Mouse (Mus musculus): ENCODE data around the gene Phf23.

Gene Phf23

DNA sequence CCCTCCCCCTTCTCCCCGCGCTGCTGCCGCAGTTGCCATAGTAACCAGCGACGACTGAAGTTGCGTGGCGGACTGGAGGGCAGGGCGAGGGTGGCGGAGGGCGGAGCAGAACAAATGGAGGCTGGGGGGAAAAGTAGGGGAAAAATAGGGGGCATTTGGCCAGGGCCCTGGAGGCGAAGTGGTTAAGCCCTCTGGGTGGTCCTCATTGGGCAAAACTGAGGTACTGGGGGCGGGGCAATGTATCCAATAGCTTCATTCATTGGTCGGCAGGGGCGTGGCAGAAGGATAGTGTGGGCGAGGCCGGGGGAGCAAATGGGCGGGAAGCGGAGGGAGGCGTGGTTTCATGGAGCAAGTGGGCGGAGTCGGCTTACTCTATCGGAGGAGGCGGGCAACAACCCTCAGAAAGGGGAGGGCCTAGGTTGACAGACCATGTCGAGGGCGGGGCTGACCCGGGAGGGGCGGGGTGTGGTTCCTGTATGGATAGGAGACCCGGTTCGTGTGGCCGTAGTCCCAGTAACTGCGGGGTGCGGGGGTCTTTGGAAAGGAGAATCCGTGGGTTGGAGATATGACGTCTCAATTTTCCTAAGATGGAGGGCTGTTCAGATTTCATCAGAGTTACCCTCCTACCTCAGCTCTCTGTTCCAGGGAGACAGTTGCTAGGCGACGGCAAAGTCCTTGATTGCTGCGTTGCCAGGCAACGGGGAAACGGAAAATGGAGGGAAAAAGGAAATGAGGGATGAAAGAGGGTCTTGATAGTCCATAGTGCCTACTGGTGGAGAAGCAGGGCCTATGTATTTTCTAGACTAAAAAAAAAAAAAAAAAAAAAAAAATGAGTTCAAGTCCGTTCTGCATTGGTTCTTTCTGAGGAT, 25.9 kb downstream of the Phf23 start:
- peak; percentile 94 for DNase-seq (ENCODE audit: low spot score)

DNA sequence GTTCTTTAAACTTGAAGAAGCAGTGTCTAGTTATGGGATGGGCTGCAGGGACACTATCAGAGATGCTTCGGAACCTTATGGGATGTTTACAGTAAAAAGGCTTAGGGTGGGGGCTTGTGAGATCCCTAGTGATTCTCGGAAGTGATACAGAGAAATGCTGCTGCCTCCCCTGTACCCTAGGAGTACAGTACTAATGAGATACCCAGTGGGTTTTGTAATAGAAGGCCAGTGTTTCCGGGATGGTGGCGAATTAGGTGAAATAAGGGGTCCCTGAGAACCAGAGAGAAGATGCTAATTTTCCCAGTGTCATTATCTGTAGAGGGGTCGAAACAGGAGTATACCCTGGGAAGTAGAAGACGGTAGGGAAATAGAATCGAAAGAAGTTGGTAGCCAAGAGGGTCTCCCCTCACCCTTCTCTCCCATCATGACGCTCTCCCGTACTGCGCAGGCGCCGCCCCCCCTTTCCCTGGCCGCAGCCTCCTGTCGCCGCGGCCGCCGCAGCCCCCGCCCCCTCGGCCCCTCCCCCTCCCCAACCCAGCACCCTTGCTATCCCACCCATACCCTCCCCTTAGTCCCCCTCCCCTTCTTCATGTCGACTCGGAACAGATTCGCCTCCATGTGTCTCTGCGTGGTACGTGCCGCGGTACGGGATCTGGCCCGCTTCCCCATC, 28.0 kb downstream of the Phf23 start:
- DNase-seq (ENCODE audit: low spot score): no peak

DNA sequence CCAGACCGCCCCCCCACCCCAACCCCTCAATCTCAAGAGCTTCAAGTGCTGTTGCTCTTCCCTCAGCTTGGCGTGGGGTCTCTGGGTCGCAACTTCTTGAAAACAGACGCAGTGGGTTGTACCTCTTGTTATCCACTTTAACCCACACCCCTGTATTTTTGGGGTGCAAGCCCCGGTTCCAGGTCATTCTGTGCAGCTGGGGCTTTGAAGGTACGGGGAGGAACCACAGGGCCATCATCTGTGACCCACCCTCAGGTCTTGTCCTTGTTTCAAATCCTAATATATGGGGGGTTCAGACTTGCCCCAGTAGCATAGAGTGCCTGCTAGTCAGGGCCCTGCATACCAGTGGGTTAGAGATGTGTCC, 28.6 kb downstream of the Phf23 start:
- DNase-seq (ENCODE audit: low spot score): no peak

DNA sequence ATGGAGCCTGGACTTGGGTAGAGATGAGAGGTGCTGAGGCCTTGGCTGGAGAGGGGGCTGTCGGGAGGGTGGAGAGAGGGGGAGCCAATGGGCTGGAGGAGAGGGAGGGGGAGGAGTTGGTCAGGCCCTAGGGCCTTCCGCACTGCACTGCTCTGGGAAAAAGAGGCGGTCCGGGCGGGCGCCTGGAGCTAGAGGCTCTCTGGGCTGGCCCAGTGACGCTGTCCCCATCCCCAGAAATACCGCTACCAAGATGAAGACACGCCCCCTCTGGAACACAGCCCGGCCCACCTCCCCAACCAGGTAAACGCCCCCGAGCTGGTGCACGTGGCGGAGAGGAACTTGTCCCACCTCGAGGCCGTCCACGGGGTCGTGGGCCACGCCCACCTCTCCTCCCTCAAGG, 31.1 kb downstream of the Phf23 start:
- no peak for DNase-seq (ENCODE audit: low spot score)

DNA sequence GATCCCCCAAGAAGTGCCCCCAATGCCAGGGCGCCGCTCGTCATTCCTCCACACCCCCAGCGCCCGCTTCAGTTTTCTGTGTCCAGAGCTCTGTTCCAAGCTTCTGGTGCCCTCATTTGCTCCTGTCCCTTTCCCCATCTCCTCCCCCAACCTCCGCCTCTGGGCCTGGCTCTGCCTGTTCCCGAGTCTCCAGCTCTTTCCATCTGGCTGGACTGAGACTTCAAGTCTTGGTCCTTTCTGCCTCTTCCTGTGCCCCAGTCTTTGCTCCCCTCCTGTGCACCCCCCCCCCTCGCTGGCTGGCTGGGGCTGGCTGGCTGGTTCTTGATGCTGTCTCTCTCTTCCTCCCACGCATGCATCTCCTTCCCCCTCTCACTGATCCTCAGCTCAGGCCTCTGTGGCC, 31.8 kb downstream of the Phf23 start:
- no peak for DNase-seq (ENCODE audit: low spot score)

DNA sequence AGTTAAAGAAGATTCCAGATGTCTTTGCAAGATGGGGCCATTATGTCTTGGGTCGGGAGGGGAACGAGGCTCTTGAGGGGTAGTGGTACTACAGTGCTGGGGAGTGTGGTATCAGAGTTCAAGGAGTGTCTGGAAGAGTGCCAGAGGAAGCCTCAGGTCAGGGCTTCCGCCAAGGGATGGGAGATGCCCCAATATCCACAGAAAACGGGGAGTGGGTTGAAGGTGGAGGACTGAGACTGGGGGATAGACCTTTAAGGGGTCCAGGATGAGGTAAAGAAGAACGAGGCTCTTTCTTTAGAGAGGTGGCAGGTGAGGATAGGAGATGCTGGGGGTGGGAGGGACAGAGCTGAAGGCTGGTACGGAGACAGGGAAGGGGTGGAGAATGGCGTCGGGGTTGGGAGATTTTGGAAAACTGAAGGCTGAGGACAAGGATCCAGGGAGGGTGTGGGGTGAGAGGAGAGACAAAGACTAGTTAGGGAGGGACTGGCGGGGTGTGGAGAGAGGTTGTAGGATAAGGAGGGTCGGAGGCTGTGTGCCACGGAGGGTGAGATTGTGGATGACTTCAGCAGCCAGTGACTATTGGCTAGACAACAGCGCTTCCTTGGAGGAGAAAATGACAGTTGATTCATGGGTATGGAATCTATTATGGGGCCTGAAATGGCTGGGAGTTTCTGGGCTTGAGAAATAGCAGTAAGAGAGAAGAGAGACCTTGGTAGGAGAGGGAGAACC, 33.0 kb downstream of the Phf23 start:
- DNase-seq (ENCODE audit: low spot score): no peak

DNA sequence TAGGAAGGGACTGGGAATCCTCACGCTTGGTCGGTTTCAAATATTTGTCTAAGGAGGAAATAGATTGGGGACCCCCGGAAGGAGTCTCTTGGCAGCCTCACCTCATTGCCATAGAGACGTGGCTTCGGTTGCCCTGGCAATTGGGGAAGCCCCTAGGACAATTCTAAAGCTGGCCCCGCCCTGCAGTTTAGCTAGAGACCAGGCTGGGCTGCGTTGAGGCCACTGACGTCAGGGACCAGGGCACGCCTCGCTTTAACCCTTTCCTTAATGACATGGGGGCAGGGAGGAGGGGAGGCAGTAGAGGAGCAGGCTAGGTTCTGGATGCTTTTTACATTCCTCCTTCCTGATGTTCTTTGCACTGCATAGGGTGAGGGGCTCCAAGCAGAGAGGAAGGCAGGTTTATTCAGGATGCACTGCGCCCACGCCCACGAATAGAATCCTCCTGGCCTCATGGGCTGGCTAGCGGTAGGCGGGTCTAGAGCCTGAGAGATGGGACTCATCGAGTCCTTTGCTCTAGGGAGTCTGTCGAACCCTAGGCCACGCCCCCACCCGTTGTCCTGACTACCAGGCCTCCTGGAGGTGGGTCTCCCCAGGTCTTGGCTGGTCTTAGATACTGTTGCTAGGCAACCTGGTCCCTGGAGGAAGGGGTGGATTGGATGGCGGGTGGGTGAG, 33.7 kb downstream of the Phf23 start:
- DNase-seq (ENCODE audit: low spot score): peak; percentile 57

DNA sequence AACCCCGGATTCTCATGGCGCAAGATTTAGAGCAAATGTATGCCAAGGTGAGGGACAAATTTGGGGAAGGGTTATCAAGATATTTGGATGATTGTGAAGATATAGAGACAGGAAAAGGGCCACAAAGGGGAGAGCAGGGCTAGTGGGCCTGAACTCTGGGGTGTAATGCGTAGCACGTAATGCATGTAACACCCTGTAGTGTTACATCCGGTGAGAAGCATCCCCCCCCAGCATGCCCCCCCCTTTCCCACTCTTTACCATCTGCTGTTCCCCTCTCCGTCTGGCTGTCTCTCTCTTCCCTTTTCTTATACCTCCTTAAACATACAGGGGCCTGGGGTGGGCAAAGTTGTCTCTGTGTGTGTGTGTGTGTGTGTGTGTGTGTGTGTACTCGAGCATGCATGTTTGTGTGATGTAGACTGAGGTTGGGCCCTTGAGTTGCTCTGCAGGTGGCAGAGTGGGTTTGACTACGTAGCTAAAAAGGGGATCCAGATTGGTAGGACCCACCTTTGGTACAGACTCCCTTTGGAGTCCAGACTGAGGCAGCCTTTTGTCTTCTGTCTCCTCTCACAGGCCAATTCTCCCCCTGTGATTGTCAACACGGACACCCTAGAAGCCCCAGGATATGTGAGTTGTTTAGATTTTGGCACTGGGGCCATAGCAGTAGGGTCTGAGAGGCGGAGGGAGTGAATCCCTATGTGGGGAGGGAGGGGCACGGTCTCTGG, 34.4 kb downstream of the Phf23 start:
- DNase-seq (ENCODE audit: low spot score): no peak

- DNase-seq (ENCODE audit: low spot score): no peak
These were observed 35.2 kb downstream of the Phf23 start for GRCm38 (mm10) chr11:70030651-70031320.

DNA sequence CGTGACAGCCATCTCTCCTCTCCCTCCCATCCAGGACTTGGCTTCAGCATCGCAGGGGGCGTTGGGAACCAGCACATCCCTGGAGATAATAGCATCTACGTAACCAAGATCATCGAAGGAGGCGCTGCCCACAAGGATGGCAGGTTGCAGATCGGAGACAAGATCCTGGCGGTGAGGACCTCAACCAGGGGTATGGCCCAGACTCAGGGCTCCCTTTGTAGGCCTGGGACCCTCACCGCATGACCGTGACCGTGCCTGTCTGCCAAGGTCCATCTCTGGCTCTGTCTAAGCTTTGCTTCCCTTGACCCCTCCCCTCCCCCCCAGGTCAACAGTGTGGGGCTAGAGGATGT, 35.7 kb downstream of the Phf23 start:
- no peak for DNase-seq (ENCODE audit: low spot score)

GRCm38 (mm10) chr11:70038174-70038573, 42.6 kb downstream of the Phf23 start:
- DNase-seq (ENCODE audit: low spot score): no peak

GRCm38 (mm10) chr11:70039631-70040030, 44.1 kb downstream of the Phf23 start:
- no peak for DNase-seq (ENCODE audit: low spot score)

DNA sequence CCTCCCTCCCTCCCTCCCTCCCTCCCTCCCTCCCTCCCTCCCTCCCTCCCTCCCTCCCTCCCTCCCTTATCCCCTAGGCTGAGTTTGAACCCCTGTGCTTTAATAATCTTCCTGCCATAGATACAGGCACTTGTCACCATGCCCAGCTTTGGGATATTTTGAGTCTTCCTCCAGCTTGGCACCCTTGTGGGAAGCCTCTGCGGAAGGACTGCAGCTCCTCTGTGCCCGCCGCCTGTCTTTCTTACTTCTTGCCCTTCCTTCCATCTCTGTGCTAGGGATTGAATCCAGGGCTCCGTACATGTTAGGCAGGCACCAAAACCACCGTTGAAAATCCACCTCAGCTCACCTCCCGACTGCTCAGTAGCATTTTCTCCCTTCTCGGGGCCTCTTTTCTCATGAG, 44.6 kb downstream of the Phf23 start:
- DNase-seq (ENCODE audit: low spot score): no peak

- no peak for DNase-seq (ENCODE audit: low spot score)
These were observed 46.9 kb downstream of the Phf23 start for GRCm38 (mm10) chr11:70042309-70043085.

- DNase-seq (ENCODE audit: low spot score): no peak
These were observed 48.1 kb downstream of the Phf23 start for GRCm38 (mm10) chr11:70043665-70044064.

- no peak for DNase-seq (ENCODE audit: low spot score)
These were observed 49.9 kb downstream of the Phf23 start for GRCm38 (mm10) chr11:70045435-70045834.

DNA sequence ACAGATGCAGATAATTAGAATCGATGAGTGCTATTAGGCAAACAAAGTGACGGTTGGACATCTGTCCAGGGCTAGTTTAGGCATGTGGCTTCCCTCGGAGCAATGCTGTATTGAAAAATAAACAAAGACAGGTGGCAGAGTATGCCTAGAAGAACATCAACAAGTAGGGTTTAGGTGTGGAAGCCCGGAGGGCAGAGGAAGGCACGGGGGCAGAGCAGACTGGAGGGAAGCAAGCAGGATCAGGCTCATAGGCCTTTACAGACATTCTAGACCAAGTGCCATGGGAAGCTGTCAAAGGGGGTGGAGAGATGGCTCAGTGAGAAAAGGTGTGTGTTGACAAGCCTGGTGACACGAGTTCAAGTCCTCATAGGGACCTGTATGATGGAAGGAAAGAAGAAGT, 53.8 kb downstream of the Phf23 start:
- no peak for DNase-seq (ENCODE audit: low spot score)

Measured in ovary, postnatal 36 days (tissue).